Mouse (Mus musculus): ENCODE results near the gene Prpf4b.

GRCm38 (mm10) chr13:34857526-34857925, 17.6 kb upstream of the Prpf4b start:
- TF ChIP-seq POLR2A (IDR thresholded peaks at IDR 0.05; ENCODE audit: borderline replicate concordance, extremely low read depth, insufficient read depth, insufficient read length, poor library complexity, severe bottlenecking): no peak
- peak; percentile 31; the same call in 1 of the 2 replicates for TF ChIP-seq CTCF (IDR thresholded peaks at IDR 0.05; ENCODE audit: borderline replicate concordance, extremely low read depth, insufficient read depth, insufficient read length)

Measured in brain, embryonic 14.5 days (tissue).